Mouse (Mus musculus) forebrain, embryonic 10.5 days (tissue): ENCODE data around the gene Clec16a. TPM values are rescaled to one million over a fixed set of nuclear protein-coding genes. Genes with fewer than 3 reads are reported as not detected.

Experiments
- DNase-seq: peaks from one replicate; pipeline ENCODE4 v3.0.0-alpha.2; 2017; ENCODE audit warnings: low spot score; ENCODE audit errors: extremely low spot score
- H3K27ac ChIP-seq: fragments of 300-500 bp; sonication (generic); 2 replicates; pipeline ENCODE4 v1.5.1; 2016; ENCODE audit warnings: mild to moderate bottlenecking
- H3K27me3 ChIP-seq: fragments of 300-500 bp; sonication (generic); 2 replicates; pipeline ENCODE4 v1.6.1; 2016; ENCODE audit warnings: mild to moderate bottlenecking; ENCODE audit not compliant: poor library complexity, severe bottlenecking
- H3K36me3 ChIP-seq: fragments of 300-500 bp; sonication (generic); replicated peaks from 2 replicates; pipeline ENCODE4 v1.6.1; 2016; ENCODE audit warnings: mild to moderate bottlenecking, moderate library complexity
- H3K4me1 ChIP-seq: fragments of 300-500 bp; sonication (generic); 2 replicates; pipeline ENCODE4 v1.6.1; 2016
- H3K4me3 ChIP-seq: fragments of 300-500 bp; sonication (generic); 2 replicates; pipeline ENCODE4 v1.5.1; 2016; ENCODE audit warnings: mild to moderate bottlenecking, moderate library complexity
- H3K9me3 ChIP-seq: fragments of 300-500 bp; sonication (generic); 2 replicates; pipeline ENCODE4 v1.6.1; 2016; ENCODE audit warnings: mild to moderate bottlenecking, moderate library complexity
- WGBS: fragments of 180-500 bp; shearing (Covaris S2); methylation state at CpG from one replicate; pipeline ENCODE4 v1.1.7; 2016; 5-methylcytosine and 5-hydroxymethylcytosine counted together
- polyA plus RNA-seq: library from polyadenylated mRNA; unstranded; fragments of >200 nt; fragmentation: Nextera tagmentation; extraction: Ambion mirVana; gene quantifications from 2 replicates; pipeline ENCODE4 v1.2.1, GENCODE M21; 2016

The Clec16a gene
- polyA plus RNA-seq, 1 experiment from 2014 or later = 29.7 TPM

DNA sequence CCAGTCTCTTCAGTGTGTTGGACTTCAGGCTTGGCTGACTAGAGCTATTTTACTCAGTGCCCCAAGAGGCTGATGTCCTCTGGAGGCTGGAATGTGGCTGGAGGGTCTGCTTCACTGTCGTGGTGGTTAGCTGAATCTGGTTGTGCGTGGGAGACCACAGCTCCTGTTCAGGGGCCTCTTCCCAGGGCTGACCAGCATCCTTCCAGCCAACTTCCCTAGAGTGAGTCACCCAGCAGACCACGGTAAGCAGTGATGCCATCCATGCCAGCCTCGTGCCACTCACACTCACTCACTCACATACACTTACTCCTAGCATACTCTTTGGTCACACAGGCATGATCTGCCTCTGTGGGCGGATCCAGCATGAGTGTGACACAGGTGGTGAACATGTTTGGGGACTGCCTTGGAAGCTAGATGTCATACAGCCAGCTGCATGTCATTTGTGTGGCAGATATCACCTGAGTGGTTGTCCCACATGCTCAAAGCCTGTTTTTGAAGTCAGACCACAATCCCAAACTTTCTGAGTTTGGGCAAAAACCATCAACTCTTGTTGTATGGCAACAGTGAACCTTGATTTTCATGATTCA, 24.8 kb downstream of the Clec16a start:
- H3K36me3 ChIP-seq = peaks cover 23% of the 10 kb centered on the region
- no peaks in the 10 kb centered on the region for H3K9me3 ChIP-seq
- no peak for DNase-seq
- WGBS = 91% methylated on average over 5 of the region's 5 CpGs
- H3K27me3 ChIP-seq = no peaks in the 10 kb centered on the region
- peaks cover 10% of the 10 kb centered on the region for H3K4me1 ChIP-seq
- H3K27ac ChIP-seq = no peak overlapping the region
- no peak overlapping the region for H3K4me3 ChIP-seq

DNA sequence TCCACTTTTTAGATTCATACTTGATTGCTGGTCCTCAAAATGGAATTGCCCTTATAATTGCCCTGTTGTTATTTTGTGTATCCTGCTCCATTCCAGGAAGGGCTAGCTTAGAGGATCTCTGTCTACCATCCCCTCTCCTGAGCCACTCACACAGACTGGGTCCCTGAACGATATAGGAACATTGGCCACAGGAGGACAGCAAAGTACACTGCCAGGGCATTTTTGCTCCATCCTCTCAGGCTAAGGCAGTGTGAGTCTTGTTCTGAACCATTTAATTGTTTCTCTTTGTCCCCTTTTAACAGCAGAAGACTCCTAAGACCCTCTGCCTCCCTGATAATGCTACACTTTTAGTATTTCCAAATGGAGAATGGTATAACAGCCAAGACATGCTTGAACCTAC, 25.6 kb downstream of the Clec16a start:
- 77% methylated on average over 1 of the region's 1 CpGs for WGBS
- Histone ChIP-seq H3K4me3 (no peak overlapping the region), H3K36me3 (peaks cover 23% of the 10 kb centered on the region), H3K9me3 (no peaks in the 10 kb centered on the region), H3K27ac (no peak overlapping the region), H3K4me1 (peaks cover 8% of the 10 kb centered on the region), H3K27me3 (no peaks in the 10 kb centered on the region)
- DNase-seq = no peak

DNA sequence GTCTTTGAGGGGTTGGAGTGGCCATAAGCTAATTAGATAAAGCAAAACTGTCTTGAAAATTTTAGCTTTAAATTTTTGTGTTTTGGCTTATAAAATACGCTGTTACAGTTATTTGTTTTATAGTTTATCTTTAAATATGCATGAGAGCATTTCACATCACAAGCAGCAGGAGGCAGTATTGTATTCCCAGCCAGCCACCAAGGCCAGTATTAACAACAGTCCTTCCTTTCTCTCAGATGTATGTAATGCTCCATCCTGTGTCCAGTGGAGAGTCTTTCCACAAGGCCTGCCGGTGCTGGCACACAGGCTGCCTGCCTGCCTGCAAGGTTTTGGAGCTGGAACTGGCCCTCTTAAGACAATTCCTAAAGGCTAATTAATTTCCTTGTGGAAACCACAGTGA, 26.7 kb downstream of the Clec16a start:
- DNase-seq = no peak
- Histone ChIP-seq H3K36me3 (peaks cover 29% of the 10 kb centered on the region), H3K27ac (no peak overlapping the region)

DNA sequence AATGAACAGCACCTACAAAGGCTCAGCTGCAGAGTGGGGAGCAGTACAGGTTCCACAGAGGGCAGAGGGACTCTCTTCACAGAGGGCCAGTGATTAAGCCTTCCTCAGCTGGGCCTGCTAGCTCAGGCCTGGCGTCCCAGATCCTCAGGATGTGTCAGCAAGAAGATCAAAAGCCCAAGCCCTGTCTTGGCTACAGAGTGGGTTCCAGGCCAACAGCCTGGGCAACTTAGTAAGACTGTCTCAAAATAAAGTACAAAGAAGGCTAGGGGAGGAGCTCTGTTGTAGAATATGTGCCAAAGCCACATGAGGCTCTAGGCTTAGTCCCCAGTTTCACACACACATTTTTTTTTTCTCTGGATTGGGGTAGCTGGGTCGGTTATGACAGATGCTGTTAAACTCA, 29.8 kb downstream of the Clec16a start:
- DNase-seq = no peak
- no peaks in the 10 kb centered on the region; the same call in 1 of the 2 replicates for H3K4me1 ChIP-seq
- H3K36me3 ChIP-seq = peaks cover 45% of the 10 kb centered on the region
- no peak overlapping the region for H3K4me3 ChIP-seq
- no peaks in the 10 kb centered on the region for H3K9me3 ChIP-seq
- WGBS = 86% methylated on average over 2 of the region's 2 CpGs
- H3K27ac ChIP-seq = no peak overlapping the region
- no peaks in the 10 kb centered on the region for H3K27me3 ChIP-seq

More for the DNA sequence above, 26.7 kb downstream of the Clec16a start:
- no peaks in the 10 kb centered on the region for H3K9me3 ChIP-seq
- WGBS = 60% methylated on average over 2 of the region's 2 CpGs
- H3K27me3 ChIP-seq = no peaks in the 10 kb centered on the region
- H3K4me3 ChIP-seq = no peak overlapping the region
- H3K4me1 ChIP-seq = no peaks in the 10 kb centered on the region

DNA sequence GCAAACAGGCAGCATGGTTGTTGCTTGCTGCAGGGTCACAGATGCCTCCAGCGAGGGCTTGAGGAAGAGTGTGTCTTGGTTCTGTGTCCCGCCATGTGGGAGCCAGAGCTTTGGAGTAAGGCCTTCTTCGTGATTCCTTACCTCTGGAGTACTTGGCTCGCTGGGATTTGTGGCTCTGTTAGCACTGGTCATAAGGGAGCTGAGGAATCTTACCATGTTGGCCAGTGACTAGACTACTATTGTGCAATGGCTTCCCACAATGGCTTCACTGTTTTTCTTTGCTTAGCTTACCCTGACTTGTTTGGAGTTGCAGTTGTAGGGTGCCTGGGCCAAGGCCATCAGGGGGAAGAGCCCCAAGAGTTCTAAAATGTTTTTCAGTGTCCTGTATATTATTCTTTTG, 30.8 kb downstream of the Clec16a start:
- no peaks in the 10 kb centered on the region for H3K9me3 ChIP-seq
- DNase-seq = no peak
- H3K4me3 ChIP-seq = no peak overlapping the region
- peaks cover 53% of the 10 kb centered on the region for H3K36me3 ChIP-seq
- no peaks in the 10 kb centered on the region; the same call in 1 of the 2 replicates for H3K4me1 ChIP-seq
- H3K27me3 ChIP-seq = no peaks in the 10 kb centered on the region
- no peak overlapping the region for H3K27ac ChIP-seq
- WGBS = 93% methylated on average over 4 of the region's 4 CpGs

DNA sequence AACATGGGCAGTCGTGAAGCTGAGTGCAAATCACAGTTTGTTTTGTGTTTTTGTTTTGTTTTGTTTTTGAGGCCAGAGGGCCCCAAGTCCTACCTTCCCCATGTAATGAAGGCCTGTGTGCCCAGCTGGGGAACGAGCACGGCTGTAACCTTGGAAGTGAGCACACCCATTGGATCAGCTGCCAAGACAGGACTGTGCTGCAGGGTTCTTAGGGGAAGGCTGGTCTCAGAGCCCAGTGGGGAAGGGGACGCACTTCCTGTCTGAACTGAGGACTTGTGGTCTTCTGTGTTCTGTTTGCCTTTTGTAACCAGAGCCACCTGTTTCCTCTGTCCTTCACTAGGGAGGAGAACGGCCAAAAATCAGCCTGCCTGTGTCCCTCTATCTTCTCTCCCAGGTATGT, 32.4 kb downstream of the Clec16a start:
- Histone ChIP-seq H3K4me3 (no peak overlapping the region), H3K27ac (no peak overlapping the region), H3K27me3 (no peaks in the 10 kb centered on the region), H3K4me1 (no peaks in the 10 kb centered on the region; the same call in 1 of the 2 replicates), H3K9me3 (no peaks in the 10 kb centered on the region), H3K36me3 (peaks cover 63% of the 10 kb centered on the region)
- 71% methylated on average over 5 of the region's 5 CpGs for WGBS
- DNase-seq = no peak

DNA sequence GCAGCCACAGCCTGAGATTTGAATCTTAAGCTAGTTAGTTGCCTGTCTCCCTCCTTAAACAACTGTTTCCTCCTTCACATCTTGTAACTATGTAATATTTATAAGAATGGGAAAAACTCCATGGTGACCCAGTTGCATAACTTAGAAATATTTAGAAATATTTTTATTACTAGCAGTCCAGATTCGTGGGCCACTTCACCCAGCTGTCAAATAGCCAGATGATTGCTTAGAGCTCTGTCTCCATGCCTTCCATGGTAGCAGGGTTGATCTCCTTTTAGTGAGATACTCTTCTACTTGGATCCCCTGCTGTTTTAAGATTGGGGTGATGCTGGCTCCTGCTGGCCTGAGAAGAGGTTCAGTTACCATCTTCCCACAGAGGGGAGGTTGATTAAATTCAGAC, 33.2 kb downstream of the Clec16a start:
- H3K27ac ChIP-seq = no peak overlapping the region
- H3K27me3 ChIP-seq = no peaks in the 10 kb centered on the region
- DNase-seq = no peak
- 93% methylated on average over 1 of the region's 1 CpGs for WGBS
- no peaks in the 10 kb centered on the region for H3K9me3 ChIP-seq
- H3K36me3 ChIP-seq = peaks cover 60% of the 10 kb centered on the region
- H3K4me3 ChIP-seq = no peak overlapping the region
- H3K4me1 ChIP-seq = no peaks in the 10 kb centered on the region; the same call in 1 of the 2 replicates

DNA sequence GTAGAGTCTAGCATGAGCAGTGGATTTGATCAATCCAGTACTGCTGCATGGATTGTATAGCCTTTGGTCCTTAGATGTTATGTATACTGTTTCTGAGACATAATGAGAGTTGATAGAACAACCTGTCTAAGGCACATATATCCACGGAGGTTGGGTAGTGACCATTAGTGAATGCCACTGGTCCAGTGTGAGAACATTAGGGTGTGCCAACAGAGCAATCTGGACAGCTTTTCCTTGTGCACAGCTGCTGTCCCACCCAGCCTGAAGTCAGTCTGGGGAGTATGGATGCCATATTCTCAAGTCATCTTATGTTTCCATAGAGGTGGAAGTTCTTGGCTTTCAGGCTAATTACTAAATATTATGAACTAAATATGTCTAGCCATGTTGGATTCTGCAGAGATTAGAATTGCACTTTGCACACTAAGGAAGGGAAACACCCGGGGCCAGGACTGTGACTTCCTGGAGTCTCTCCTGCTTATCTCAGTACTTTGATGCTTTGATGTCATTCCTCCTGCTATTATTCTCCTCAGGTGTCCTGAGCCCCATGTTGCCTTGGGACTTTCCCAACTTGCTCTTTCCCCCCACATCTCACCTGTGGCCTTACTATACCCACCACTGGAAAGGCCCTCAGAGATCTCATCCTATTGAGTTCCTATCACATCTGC, 36.2 kb downstream of the Clec16a start:
- H3K4me1 ChIP-seq = no peaks in the 10 kb centered on the region; the same call in 1 of the 2 replicates
- DNase-seq = no peak
- no peaks in the 10 kb centered on the region for H3K27me3 ChIP-seq
- H3K4me3 ChIP-seq = no peak overlapping the region
- H3K9me3 ChIP-seq = no peaks in the 10 kb centered on the region
- WGBS = 84% methylated on average over 2 of the region's 2 CpGs
- H3K36me3 ChIP-seq = peaks cover 46% of the 10 kb centered on the region
- H3K27ac ChIP-seq = no peak overlapping the region

DNA sequence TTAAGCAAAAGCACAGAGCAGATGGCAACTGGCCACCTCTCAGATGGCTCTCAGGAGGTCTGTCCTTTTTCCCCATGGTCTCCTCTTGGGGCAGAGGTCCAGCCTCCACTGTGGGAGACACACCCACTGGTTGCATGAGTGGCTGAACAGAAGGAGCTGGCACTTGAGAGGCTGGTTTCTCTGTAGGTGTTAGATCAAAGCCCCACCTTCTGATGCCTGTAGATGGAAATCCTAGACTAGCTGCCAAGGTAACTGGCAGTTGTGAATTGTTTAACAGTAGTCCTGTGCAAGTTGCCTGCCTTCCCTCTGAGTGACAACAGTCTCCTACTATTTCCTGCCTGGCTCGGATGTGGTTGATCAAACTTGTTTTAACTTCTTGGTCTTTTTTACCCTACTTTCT, 40.0 kb downstream of the Clec16a start:
- Histone ChIP-seq H3K9me3 (no peaks in the 10 kb centered on the region), H3K27ac (no peak overlapping the region), H3K36me3 (peaks cover 40% of the 10 kb centered on the region), H3K27me3 (no peaks in the 10 kb centered on the region), H3K4me1 (no peaks in the 10 kb centered on the region), H3K4me3 (no peak overlapping the region)
- DNase-seq = no peak
- WGBS = 83% methylated on average over 1 of the region's 1 CpGs

DNA sequence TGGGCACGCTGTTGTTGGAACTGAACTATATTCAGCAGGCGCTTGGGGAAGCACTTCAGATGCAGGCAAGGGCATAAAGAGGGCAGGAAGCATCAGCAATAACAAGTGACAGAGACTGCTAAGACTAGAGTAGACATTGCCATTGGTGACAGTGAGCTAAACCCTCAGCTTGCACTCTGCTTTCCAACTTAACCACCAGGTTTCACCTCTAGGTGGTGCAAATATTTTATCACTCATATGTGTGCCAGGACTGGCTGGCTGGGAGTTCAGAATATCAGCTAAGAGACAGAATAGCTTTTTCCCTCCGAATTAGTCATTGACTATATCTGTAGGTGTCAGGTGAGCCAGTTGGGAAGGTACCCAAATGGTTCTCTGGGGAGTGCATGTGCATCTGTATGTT, 41.4 kb downstream of the Clec16a start:
- Histone ChIP-seq H3K4me1 (no peaks in the 10 kb centered on the region), H3K27me3 (no peaks in the 10 kb centered on the region), H3K36me3 (peaks cover 28% of the 10 kb centered on the region), H3K9me3 (no peaks in the 10 kb centered on the region), H3K4me3 (no peak overlapping the region), H3K27ac (no peak overlapping the region)
- no peak for DNase-seq
- WGBS = 88% methylated on average over 3 of the region's 3 CpGs

DNA sequence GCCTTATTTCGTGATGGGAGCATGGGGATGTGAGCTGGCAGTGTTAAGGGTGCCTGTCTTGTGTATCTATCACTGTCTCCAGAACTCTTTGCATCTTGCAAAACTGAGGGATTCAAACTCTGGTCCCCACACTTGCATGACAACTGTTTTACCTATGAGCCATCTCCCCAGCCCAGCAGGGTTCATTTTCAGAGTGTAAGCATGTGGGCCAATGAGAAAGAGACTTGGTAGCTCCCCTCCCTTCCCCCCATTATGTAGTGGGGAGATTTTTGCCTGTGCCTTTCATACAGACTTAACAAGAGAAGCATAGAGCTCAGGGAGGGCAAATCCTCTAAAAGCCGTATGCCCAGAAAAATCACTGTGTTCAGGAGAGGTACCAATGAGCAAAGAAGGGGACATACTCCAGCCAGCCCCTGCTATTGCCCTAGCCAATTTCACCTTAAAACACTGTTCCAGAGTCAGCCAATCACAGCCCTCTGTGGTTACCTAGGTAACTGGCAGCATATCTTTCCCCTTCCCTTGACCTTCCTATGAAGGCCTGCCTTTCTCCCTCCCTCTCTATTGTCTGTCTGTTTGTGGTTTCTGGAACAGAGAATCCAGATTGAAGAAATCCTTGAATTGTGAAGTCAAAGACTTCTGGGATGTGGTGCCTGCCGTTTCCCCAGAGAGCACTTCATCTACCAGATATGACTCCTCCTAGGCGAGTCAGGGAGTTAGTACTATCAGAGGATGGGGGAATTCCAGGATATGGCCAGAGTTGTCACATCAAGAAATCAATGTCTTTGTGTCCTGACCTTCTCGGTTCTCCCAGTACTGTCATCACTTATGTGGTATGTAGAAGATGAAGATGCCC, 55.0 kb downstream of the Clec16a start:
- WGBS = 78% methylated on average over 5 of the region's 5 CpGs
- Histone ChIP-seq H3K27me3 (no peaks in the 10 kb centered on the region), H3K9me3 (no peaks in the 10 kb centered on the region), H3K36me3 (peaks cover 24% of the 10 kb centered on the region), H3K4me3 (no peak overlapping the region), H3K27ac (no peak overlapping the region), H3K4me1 (peaks cover 10% of the 10 kb centered on the region)
- no peak for DNase-seq

DNA sequence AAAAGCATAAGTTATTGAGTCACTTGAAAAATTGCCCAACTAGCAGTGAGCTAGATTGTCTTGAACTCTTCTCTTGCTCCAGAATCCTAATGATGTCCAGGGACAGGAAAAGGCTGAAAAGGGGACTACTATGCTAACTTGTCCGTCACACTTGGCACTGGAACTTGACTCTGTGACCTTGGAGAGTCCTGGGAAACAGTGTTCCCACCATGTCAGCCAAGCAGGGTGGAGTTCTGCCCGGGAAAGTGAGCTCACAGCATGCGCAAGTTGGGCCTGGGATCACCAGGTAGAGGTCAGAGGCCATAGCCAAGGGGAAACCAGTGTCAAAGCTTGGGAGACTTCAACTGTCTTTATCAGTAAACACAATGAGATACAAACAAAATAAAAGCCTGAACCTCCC, 62.7 kb downstream of the Clec16a start:
- Histone ChIP-seq H3K27me3 (no peaks in the 10 kb centered on the region), H3K4me3 (no peak overlapping the region), H3K36me3 (peaks cover 15% of the 10 kb centered on the region), H3K4me1 (no peaks in the 10 kb centered on the region), H3K9me3 (no peaks in the 10 kb centered on the region), H3K27ac (no peak overlapping the region)
- DNase-seq = no peak
- WGBS = 89% methylated on average over 3 of the region's 3 CpGs

DNA sequence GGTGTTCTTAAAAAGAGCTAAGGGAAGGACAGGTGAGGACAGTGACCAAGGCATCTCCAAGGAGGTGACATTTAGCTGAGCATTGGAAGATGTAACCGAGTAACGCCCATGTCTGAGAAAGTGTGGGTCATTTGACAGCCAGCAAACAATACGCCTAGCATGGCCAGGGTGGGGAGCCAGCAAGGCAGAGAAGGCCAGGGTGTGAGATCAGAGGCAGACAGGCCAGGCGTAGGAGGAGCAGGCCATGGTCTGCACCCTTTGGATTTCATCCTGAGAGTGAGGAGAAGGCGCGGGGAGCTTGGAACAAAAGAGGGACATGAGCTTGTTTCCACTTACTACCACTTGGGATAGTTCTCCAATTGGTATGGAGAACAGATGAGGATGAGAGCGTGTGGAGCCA, 64.8 kb downstream of the Clec16a start:
- WGBS = 90% methylated on average over 7 of the region's 7 CpGs
- H3K27ac ChIP-seq = no peak overlapping the region
- H3K36me3 ChIP-seq = peaks cover 29% of the 10 kb centered on the region
- H3K4me1 ChIP-seq = no peaks in the 10 kb centered on the region
- H3K4me3 ChIP-seq = no peak overlapping the region
- no peaks in the 10 kb centered on the region for H3K9me3 ChIP-seq
- no peaks in the 10 kb centered on the region for H3K27me3 ChIP-seq
- no peak for DNase-seq
